Mouse (Mus musculus) bone marrow macrophage, adult 2 months (primary cell): ENCODE data around the gene Fgd3. TPM values are rescaled to one million over a fixed set of nuclear protein-coding genes. Genes with fewer than 3 reads are reported as not detected.

Experiments
- H3K27ac ChIP-seq: 2 replicates; pipeline ENCODE4 v1.5.1; 2012; ENCODE audit warnings: low read depth, low read length; ENCODE audit not compliant: insufficient read depth
- H3K4me1 ChIP-seq: 2 replicates; pipeline ENCODE4 v1.6.1; 2012; ENCODE audit warnings: low read length; ENCODE audit not compliant: control insufficient read depth, insufficient read depth
- H3K4me3 ChIP-seq: 2 replicates; pipeline ENCODE4 v1.5.1; 2012; ENCODE audit warnings: mild to moderate bottlenecking, low read length, moderate library complexity; ENCODE audit not compliant: insufficient read depth
- CTCF ChIP-seq: IDR thresholded peaks from 2 replicates; pipeline ENCODE4 v1.5.1; 2012; ENCODE audit warnings: low read depth, mild to moderate bottlenecking, low read length, moderate library complexity
- POLR2A ChIP-seq: IDR thresholded peaks from 2 replicates; pipeline ENCODE4 v1.6.1; 2012; ENCODE audit warnings: mild to moderate bottlenecking, low read depth, low read length, borderline replicate concordance
- polyA plus RNA-seq: library from polyadenylated mRNA; stranded (reverse); fragments of >200 nt; gene quantifications from 2 replicates; pipeline ENCODE4 v1.2.4, GENCODE M21; 2012; ENCODE audit not compliant: missing spikeins, insufficient read depth, insufficient read length

Fgd3 gene
- polyA plus RNA-seq, 1 experiment: 88.6 TPM

GRCm38 (mm10) chr13:49341831-49342722 lies 22.0 kb upstream of the Fgd3 start:
- TF ChIP-seq POLR2A (no peak), CTCF (no peak)
- H3K27ac ChIP-seq: peak overlapping the region; percentile 3; the same call in 1 of the 2 replicates
- peak overlapping the region; percentile 90 for H3K4me3 ChIP-seq
- peaks cover 34% of the 10 kb centered on the region for H3K4me1 ChIP-seq

- peaks cover 34% of the 10 kb centered on the region for H3K4me1 ChIP-seq
- peak within 1 kb of the TSS; percentile 47 for H3K27ac ChIP-seq
- no peak for TF ChIP-seq CTCF
- no peak for TF ChIP-seq POLR2A
- peak within 1 kb of the TSS; percentile 90 for H3K4me3 ChIP-seq
These were observed 21.1 kb upstream of the Fgd3 start, which contains the start of gene Bicd2 for GRCm38 (mm10) chr13:49341012-49341830. Gene Bicd2 (plus strand): TSS chr13:49341585.

DNA sequence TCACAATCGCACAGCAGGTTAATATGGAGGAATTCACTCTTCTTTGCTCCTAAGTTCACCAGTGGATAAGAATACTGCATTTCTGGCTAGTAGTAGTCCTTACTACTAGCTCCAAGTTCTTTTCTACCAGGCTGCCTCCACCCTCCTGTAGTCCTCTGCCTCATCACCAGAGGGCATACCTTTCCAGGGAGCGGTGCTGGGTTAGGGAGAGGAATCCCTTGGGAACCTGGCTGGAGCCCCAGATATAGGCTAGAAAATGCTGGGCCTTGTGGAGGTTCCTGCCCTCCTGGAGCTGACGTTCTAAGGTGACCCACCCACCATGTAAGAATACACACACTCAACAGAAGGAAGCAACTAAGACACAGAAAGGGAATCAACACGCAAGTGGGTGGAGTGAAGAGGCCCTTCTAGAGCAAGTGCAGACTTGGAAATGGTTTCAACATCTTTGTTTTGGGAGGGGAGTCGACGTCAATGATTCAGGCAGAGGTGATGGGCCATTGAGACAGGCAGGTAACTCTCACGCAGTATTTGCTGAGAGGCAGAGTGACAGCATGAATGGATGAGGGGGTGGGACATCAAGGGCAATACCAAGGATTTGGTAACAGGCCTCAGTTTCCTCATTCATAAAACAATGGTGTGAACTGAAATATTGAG lies 18.9 kb upstream of the Fgd3 start:
- peak; percentile 86 for TF ChIP-seq CTCF
- no peak for TF ChIP-seq POLR2A
- Histone ChIP-seq H3K4me3 (no peak overlapping the region), H3K4me1 (peaks cover 19% of the 10 kb centered on the region), H3K27ac (no peak overlapping the region)

DNA sequence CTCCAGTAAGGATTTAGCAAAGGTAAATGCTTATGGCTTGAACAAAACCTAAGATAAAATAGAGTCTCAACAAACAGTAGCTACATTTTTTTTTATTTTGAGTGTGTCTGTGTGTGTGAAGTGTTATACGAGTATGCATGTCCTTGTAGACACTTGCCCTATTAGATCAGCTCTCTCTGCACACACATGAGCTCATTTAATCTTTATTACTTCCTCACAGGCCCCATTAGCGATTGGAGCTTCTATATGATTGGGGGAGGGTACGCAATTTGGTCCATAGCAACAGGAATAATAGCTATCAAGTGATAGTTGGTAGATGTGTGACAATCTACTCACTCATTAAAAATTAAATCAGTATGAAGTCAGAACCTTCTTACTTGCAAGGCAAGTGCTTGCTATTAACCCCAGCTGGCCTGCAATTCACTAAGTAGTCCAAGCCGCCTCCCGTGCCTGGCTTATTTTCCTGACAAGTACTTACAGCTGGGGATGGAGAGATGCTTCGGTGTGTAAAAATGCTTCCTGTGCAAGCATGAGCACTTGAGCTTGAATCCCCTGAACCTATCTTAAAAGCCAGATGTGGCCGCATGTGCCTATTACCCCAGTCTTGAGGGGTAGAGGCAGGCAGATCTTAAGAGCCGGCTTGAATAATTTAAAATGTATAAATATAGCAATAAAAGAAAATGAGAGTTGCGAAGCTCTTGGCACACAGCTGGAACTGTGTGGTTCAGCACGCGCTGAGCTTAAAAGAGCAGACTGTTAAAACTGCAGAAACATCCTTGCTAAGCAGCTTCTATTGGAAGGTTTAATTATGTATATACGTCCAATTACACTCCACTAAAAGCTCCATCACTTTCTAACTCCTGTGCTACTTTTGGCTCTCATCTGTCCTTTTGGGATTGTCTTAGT lies 15.2 kb upstream of the Fgd3 start:
- TF ChIP-seq CTCF: no peak
- TF ChIP-seq POLR2A: no peak
- H3K4me3 ChIP-seq: no peak overlapping the region
- H3K27ac ChIP-seq: no peak overlapping the region
- H3K4me1 ChIP-seq: 0 out of 2 replicates have a peak, but pooled peaks cover 2% of the 10 kb centered on the region

- TF ChIP-seq POLR2A (no peak), CTCF (no peak)
- H3K27ac ChIP-seq: no peak overlapping the region
- H3K4me1 ChIP-seq: no peaks in the 10 kb centered on the region
- H3K4me3 ChIP-seq: no peak overlapping the region
These were observed 13.1 kb upstream of the Fgd3 start for GRCm38 (mm10) chr13:49333250-49333649.

DNA sequence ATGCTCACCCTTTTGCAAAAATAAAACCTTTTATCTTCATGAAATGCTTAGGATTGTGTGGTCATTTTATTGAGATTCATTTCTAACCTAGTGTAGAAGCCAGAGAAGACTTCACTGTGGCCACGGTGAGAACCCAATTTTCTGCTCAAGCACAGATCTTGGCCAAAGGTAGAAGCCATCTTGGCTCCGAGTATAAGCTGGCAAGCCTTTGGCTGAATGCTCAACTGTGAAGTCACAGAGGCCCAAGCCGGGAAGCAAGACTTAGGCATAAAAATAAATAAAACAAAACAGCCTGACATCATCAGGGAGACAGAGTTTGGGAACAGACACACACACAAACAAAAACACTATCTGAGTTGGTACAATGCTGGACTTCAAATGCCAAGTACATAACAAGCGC lies 8.0 kb upstream of the Fgd3 start:
- no peak overlapping the region for H3K4me3 ChIP-seq
- peaks cover 31% of the 10 kb centered on the region for H3K4me1 ChIP-seq
- H3K27ac ChIP-seq: no peak overlapping the region
- TF ChIP-seq CTCF (no peak), POLR2A (no peak)

- TF ChIP-seq POLR2A (no peak), CTCF (no peak)
- peaks cover 46% of the 10 kb centered on the region for H3K4me1 ChIP-seq
- peak overlapping the region; percentile 42 for H3K27ac ChIP-seq
- no peak overlapping the region for H3K4me3 ChIP-seq
These were observed 6.4 kb upstream of the Fgd3 start for GRCm38 (mm10) chr13:49326246-49327206.

GRCm38 (mm10) chr13:49324871-49325270 lies 4.8 kb upstream of the Fgd3 start:
- TF ChIP-seq POLR2A: no peak
- TF ChIP-seq CTCF: no peak
- Histone ChIP-seq H3K4me1 (peaks cover 57% of the 10 kb centered on the region), H3K27ac (peak overlapping the region; percentile 93), H3K4me3 (no peak overlapping the region)
